Mouse (Mus musculus) mesoderm, embryonic 11.5 days (tissue): ENCODE measurements around the gene E2f8.

Experiments used
- DNase-seq: peaks from one replicate; pipeline ENCODE4 v3.0.0-alpha.2; 2012; ENCODE audit warnings: low read depth, low spot score

E2f8 gene

GRCm38 (mm10) chr7:48855461-48855860, 25.9 kb downstream of the E2f8 start:
- DNase-seq, result no peak

- no peak for DNase-seq
Measured at GRCm38 (mm10) chr7:48853496-48853895, 27.9 kb downstream of the E2f8 start.

GRCm38 (mm10) chr7:48851529-48852104, 29.8 kb downstream of the E2f8 start:
- no peak for DNase-seq

GRCm38 (mm10) chr7:48847820-48848650, 33.4 kb downstream of the E2f8 start, which contains the start of gene Csrp3:
TSS of gene Csrp3 (minus strand) at chr7:48848033.
- no peak for DNase-seq

- DNase-seq, result no peak
Measured at GRCm38 (mm10) chr7:48846755-48847154, 34.6 kb downstream of the E2f8 start.

- peak; percentile 29 for DNase-seq
Measured at GRCm38 (mm10) chr7:48845213-48845973, 36.0 kb downstream of the E2f8 start.

- no peak for DNase-seq
Measured at GRCm38 (mm10) chr7:48843541-48843940, 37.9 kb downstream of the E2f8 start.

GRCm38 (mm10) chr7:48842353-48842752, 39.0 kb downstream of the E2f8 start:
- no peak for DNase-seq

GRCm38 (mm10) chr7:48841538-48841937, 39.9 kb downstream of the E2f8 start:
- no peak for DNase-seq

- no peak for DNase-seq
Measured at GRCm38 (mm10) chr7:48840545-48840944, 40.9 kb downstream of the E2f8 start.

- DNase-seq, result no peak
Measured at GRCm38 (mm10) chr7:48838434-48838833, 43.0 kb downstream of the E2f8 start.

GRCm38 (mm10) chr7:48836949-48837348, 44.4 kb downstream of the E2f8 start:
- no peak for DNase-seq

GRCm38 (mm10) chr7:48834989-48835626, 46.3 kb downstream of the E2f8 start:
- peak; percentile 54 for DNase-seq

- DNase-seq, result no peak
Measured at GRCm38 (mm10) chr7:48834371-48834970, 46.9 kb downstream of the E2f8 start.

GRCm38 (mm10) chr7:48832735-48833134, 48.7 kb downstream of the E2f8 start:
- no peak for DNase-seq

GRCm38 (mm10) chr7:48830395-48830794, 51.0 kb downstream of the E2f8 start:
- DNase-seq, result no peak

- DNase-seq, result no peak
Measured at GRCm38 (mm10) chr7:48829177-48829910, 52.1 kb downstream of the E2f8 start.

GRCm38 (mm10) chr7:48825170-48825569, 56.2 kb downstream of the E2f8 start:
- no peak for DNase-seq

- no peak for DNase-seq
Measured at GRCm38 (mm10) chr7:48824671-48825070, 56.7 kb downstream of the E2f8 start.

- no peak for DNase-seq
Measured at GRCm38 (mm10) chr7:48823621-48824020, 57.8 kb downstream of the E2f8 start.

GRCm38 (mm10) chr7:48821654-48822053, 59.7 kb downstream of the E2f8 start:
- DNase-seq, result no peak
